Mouse (Mus musculus) ES-Bruce4 (cell line): ENCODE results near the gene Cebpb.

Experiments used
- CTCF ChIP-seq: IDR thresholded peaks from one replicate; pipeline ENCODE4 v1.8.1; 2011; ENCODE audit warnings: low read depth, low read length
- POLR2A ChIP-seq: IDR thresholded peaks from one replicate; pipeline ENCODE4 v1.8.1; 2011; ENCODE audit warnings: low read length; ENCODE audit not compliant: insufficient read depth

DNA sequence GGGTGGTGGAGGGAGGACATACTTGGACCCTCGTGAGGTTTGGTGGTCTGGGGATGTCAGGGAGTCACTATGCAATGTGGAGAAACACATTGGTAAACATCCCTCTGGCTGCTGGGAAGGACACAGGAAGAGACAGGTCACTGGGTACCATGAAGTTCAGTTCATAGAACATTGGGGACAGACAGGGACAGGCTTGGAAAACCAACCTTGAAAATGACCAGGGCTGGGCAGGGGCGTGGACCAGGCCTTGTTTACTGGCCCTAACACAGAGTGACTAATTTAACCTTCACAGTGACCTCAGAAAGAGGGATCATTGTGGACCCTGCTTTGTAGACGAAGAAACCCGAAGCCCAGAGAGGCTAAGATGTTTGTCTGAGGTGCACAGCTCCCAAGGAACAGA, 30.8 kb downstream of the Cebpb start:
- TF ChIP-seq CTCF (no peak), POLR2A (no peak)
